17 mouse cellular contexts compared by ENCODE assay signal in the genomic region with DNA sequence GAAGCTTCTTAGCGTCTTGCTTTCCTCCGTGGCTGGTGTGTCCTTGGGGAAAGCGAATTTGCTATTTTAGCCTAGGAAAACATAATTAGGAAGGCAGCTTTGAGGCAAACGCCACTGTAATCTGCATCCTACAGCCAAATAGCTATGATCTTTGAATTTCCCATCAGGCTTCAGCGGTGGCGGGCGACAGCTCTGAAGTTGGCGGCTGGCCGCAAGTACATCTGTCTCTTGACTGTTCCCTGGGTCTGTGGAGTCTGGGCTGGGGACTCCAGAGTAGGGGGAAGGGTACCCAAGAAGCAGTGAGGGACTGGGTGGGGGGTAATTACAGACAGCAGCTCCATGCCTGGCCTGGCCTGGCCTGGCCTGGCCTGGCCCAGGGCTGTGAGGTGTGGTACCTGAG. TPM values are rescaled to one million over a fixed set of nuclear protein-coding genes. Genes with fewer than 3 reads are reported as not detected.
A peak's percentile ranks its signal among the peaks of the same experiment; 100 is the strongest.
DNase-seq lines count a peak whose midpoint lies in the region; ATAC-seq and TF ChIP-seq lines count a peak whose summit lies in the region.
"Had no signal": no experiment of that assay in that cellular context is flagged by ENCODE, and none has a peak within 500 bp of the region (broad histone marks: within the 10 kb centered on the region; RNA-seq: fewer than 3 reads in every experiment).

No protein-coding gene starts in this region.

- H3K27ac ChIP-seq in forebrain, embryonic 15.5 days (replicated peaks) = 0 out of 2 replicates have a peak overlapping the region, but pooled peaks have one; percentile 41
- no peak overlapping the region for H3K27ac ChIP-seq in forebrain, embryonic 10.5 days
- H3K27ac ChIP-seq in cortical plate, adult 2 months (ENCODE audit: insufficient read depth, low read length) = peak overlapping the region; percentile 67
- H3K27ac ChIP-seq in neural tube, embryonic 12.5 days = peak overlapping the region; percentile 51
- no peak overlapping the region for H3K27ac ChIP-seq in liver, embryonic 11.5 days (ENCODE audit: low read depth, low read length)
- H3K27ac ChIP-seq: liver, embryonic 15.5 days; stomach, embryonic 15.5 days had no signal

- peaks cover 46% of the 10 kb centered on the region for H3K36me3 ChIP-seq in forebrain, embryonic 15.5 days
- H3K36me3 ChIP-seq in forebrain, embryonic 10.5 days (replicated peaks) = peaks cover 53% of the 10 kb centered on the region
- H3K36me3 ChIP-seq in neural tube, embryonic 12.5 days = peaks cover 34% of the 10 kb centered on the region
- H3K36me3 ChIP-seq in liver, embryonic 11.5 days (ENCODE audit: control insufficient read depth, insufficient read depth, low read length) = no peaks in the 10 kb centered on the region
- H3K36me3 ChIP-seq: liver, embryonic 15.5 days; stomach, embryonic 15.5 days had no signal

- TF ChIP-seq POLR2A in cortical plate, adult 2 months (IDR thresholded peaks at IDR 0.05; ENCODE audit: extremely low read depth, insufficient read depth, low read length) = no peak

- ATAC-seq in forebrain, embryonic 15.5 days (replicated peaks) = no peak
- no peak for ATAC-seq in neural tube, embryonic 12.5 days (ENCODE audit: low FRiP score, low read depth)
- no peak for ATAC-seq in liver, embryonic 11.5 days (replicated peaks; ENCODE audit: low FRiP score)
- ATAC-seq in megakaryocyte, adult 5-6 weeks (ENCODE audit: poor library complexity, severe bottlenecking) = no peak

- H3K9me3 ChIP-seq in forebrain, embryonic 15.5 days = no peaks in the 10 kb centered on the region
- H3K9me3 ChIP-seq in forebrain, embryonic 10.5 days = no peaks in the 10 kb centered on the region
- H3K9me3 ChIP-seq in neural tube, embryonic 12.5 days = no peaks in the 10 kb centered on the region
- no peaks in the 10 kb centered on the region for H3K9me3 ChIP-seq in liver, embryonic 11.5 days (ENCODE audit: control insufficient read depth, low read length)
- H3K9me3 ChIP-seq: liver, embryonic 15.5 days; stomach, embryonic 15.5 days had no signal

- H3K9ac ChIP-seq in forebrain, embryonic 15.5 days (replicated peaks) = no peak overlapping the region
- no peak overlapping the region for H3K9ac ChIP-seq in neural tube, embryonic 12.5 days
- H3K9ac ChIP-seq in liver, embryonic 11.5 days (ENCODE audit: low read depth, low read length) = no peak overlapping the region
- H3K9ac ChIP-seq: liver, embryonic 15.5 days; stomach, embryonic 15.5 days had no signal

- intact Hi-C loops in left cerebral cortex, postnatal 14 days (cut with DNase I) = no loop called here
- intact Hi-C loops in left cerebral cortex, postnatal 10 days (cut with DNase I) = no loop called here

- DNase-seq in forebrain, embryonic 10.5 days (ENCODE audit: extremely low spot score, low spot score) = no peak
- DNase-seq in left cerebral cortex, postnatal 14 days (ENCODE audit: low spot score in 2 of 2) = peak; percentile 62 to 66
- no peak for DNase-seq in left cerebral cortex, postnatal 10 days (ENCODE audit: extremely low spot score in 1 of 2, low spot score in 2 of 2)
- DNase-seq in liver, embryonic 11.5 days (ENCODE audit: low spot score) = no peak
- DNase-seq: adrenal gland, postnatal 10 days; cerebellum, postnatal 36 days; kidney, postnatal 10 days; layer of hippocampus, postnatal 36 days; lung, postnatal 4 days; thymus, postnatal 36 days had no signal

- H3K4me1 ChIP-seq in forebrain, embryonic 15.5 days = peaks cover 18% of the 10 kb centered on the region
- peaks cover 41% of the 10 kb centered on the region for H3K4me1 ChIP-seq in forebrain, embryonic 10.5 days
- H3K4me1 ChIP-seq in cortical plate, adult 2 months (ENCODE audit: control insufficient read depth, insufficient read depth, low read length) = peaks cover 8% of the 10 kb centered on the region
- peaks cover 49% of the 10 kb centered on the region for H3K4me1 ChIP-seq in neural tube, embryonic 12.5 days
- no peaks in the 10 kb centered on the region for H3K4me1 ChIP-seq in liver, embryonic 11.5 days (replicated peaks; ENCODE audit: control insufficient read depth, insufficient read depth, low read length)
- H3K4me1 ChIP-seq: liver, embryonic 15.5 days had no signal

- no peak overlapping the region for H3K4me2 ChIP-seq in forebrain, embryonic 15.5 days (replicated peaks)
- H3K4me2 ChIP-seq in neural tube, embryonic 12.5 days (replicated peaks) = no peak overlapping the region
- no peak overlapping the region for H3K4me2 ChIP-seq in liver, embryonic 11.5 days
- H3K4me2 ChIP-seq: liver, embryonic 15.5 days; stomach, embryonic 15.5 days had no signal

- WGBS in forebrain, embryonic 15.5 days = 70% methylated on average over 9 of the region's 9 CpGs
- WGBS in forebrain, embryonic 10.5 days = 92% methylated on average over 9 of the region's 9 CpGs
- WGBS in neural tube, embryonic 12.5 days = 56% methylated on average over 9 of the region's 9 CpGs
- 65% methylated on average over 9 of the region's 9 CpGs for WGBS in liver, embryonic 11.5 days

- TF ChIP-seq CTCF in cortical plate, adult 2 months (IDR thresholded peaks at IDR 0.05; ENCODE audit: extremely low read depth, insufficient read depth, low read length) = no peak

- no peaks in the 10 kb centered on the region for H3K27me3 ChIP-seq in forebrain, embryonic 15.5 days
- H3K27me3 ChIP-seq in forebrain, embryonic 10.5 days (ENCODE audit: poor library complexity, severe bottlenecking) = peaks cover 11% of the 10 kb centered on the region
- H3K27me3 ChIP-seq in neural tube, embryonic 12.5 days (replicated peaks) = 0 out of 2 replicates have a peak, but pooled peaks cover 3% of the 10 kb centered on the region
- peaks cover 37% of the 10 kb centered on the region for H3K27me3 ChIP-seq in liver, embryonic 11.5 days (replicated peaks; ENCODE audit: control insufficient read depth, insufficient read depth, low read length)
- H3K27me3 ChIP-seq: stomach, embryonic 15.5 days had no signal

- no peak overlapping the region for H3K4me3 ChIP-seq in forebrain, embryonic 15.5 days
- no peak overlapping the region for H3K4me3 ChIP-seq in forebrain, embryonic 10.5 days
- H3K4me3 ChIP-seq in cortical plate, adult 2 months (ENCODE audit: insufficient read depth, low read length) = no peak overlapping the region
- no peak overlapping the region for H3K4me3 ChIP-seq in neural tube, embryonic 12.5 days
- H3K4me3 ChIP-seq in liver, embryonic 11.5 days (ENCODE audit: low read depth, low read length) = no peak overlapping the region
- H3K4me3 ChIP-seq: liver, embryonic 15.5 days; stomach, embryonic 15.5 days had no signal

RNA-seq across cellular contexts. Expression of a gene that starts 17.3 kb away (rescaled TPM):
- polyA plus RNA-seq in forebrain, embryonic 15.5 days (2015; fragmentation: Nextera tagmentation; extraction: Ambion mirVana) = 32.0 and 32.8 TPM in 2 replicates
- polyA plus RNA-seq in forebrain, embryonic 10.5 days (2016; fragmentation: Nextera tagmentation; extraction: Ambion mirVana) = 3.3 and 3.7 TPM in 2 replicates
- 10 to 100 TPM; 80.0 to 86.1 TPM for total RNA-seq in left cerebral cortex, postnatal 14 days (2021)
- 10 to 100 TPM; 91.5 to 94.4 TPM for total RNA-seq in left cerebral cortex, postnatal 10 days (2021)
- 56.9 and 62.1 TPM in 2 replicates for polyA plus RNA-seq in cortical plate, adult 2 months (2012; rRNA removed)
- polyA plus RNA-seq in neural tube, embryonic 12.5 days (2016; fragmentation: Nextera tagmentation; extraction: Ambion mirVana) = 26.8 and 30.1 TPM in 2 replicates
- polyA plus RNA-seq in liver, embryonic 11.5 days (2014; fragmentation: Nextera tagmentation; extraction: Ambion mirVana) = 0.27 and 0.39 TPM in 2 replicates
- not detected in 2 replicates for total RNA-seq in megakaryocyte, adult 5-6 weeks (2015)
- total RNA-seq in megakaryocyte, adult 5-6 weeks (2017) = 0.22 TPM in 1 of 2 replicates, not detected in the other
- total RNA-seq: gastrocnemius, adult 18-20 months had no signal
- polyA plus RNA-seq: liver, embryonic 15.5 days had no signal

Comparison
In these comparisons a context has a peak if more than half of its experiments do, and no peak if none do; other contexts are left out.
1. H3K27ac ChIP-seq: peak in forebrain, embryonic 15.5 days (single experiment), cortical plate, adult 2 months (single experiment) and neural tube, embryonic 12.5 days (single experiment); none in forebrain, embryonic 10.5 days (single experiment) and liver, embryonic 11.5 days (single experiment).
2. DNase-seq: peak in left cerebral cortex, postnatal 14 days (2 of 2); none in forebrain, embryonic 10.5 days (single experiment), left cerebral cortex, postnatal 10 days (0 of 2) and liver, embryonic 11.5 days (single experiment).